Mouse (Mus musculus) ES-Bruce4 (cell line): ENCODE data around the gene Sult1e1. TPM values are rescaled to one million over a fixed set of nuclear protein-coding genes. Genes with fewer than 3 reads are reported as not detected.

Source experiments
- H3K27ac ChIP-seq: 2 replicates; pipeline ENCODE4 v1.5.1; 2012; ENCODE audit warnings: low read length, inconsistent platforms; ENCODE audit not compliant: insufficient read depth
- H3K27me3 ChIP-seq: 2 replicates; pipeline ENCODE4 v1.6.1; 2012; ENCODE audit warnings: mild to moderate bottlenecking, low read length, inconsistent platforms; ENCODE audit not compliant: control insufficient read depth, poor library complexity, insufficient read depth, severe bottlenecking
- H3K36me3 ChIP-seq: 2 replicates; pipeline ENCODE4 v1.6.1; 2012; ENCODE audit warnings: inconsistent platforms, mild to moderate bottlenecking, low read length, moderate library complexity; ENCODE audit not compliant: control insufficient read depth, poor library complexity, insufficient read depth, severe bottlenecking
- H3K4me1 ChIP-seq: one replicate; pipeline ENCODE4 v1.8.1; 2011; ENCODE audit warnings: low read length; ENCODE audit not compliant: control insufficient read depth, insufficient read depth
- H3K4me3 ChIP-seq: 2 replicates; pipeline ENCODE4 v1.5.1; 2011; ENCODE audit warnings: low read depth, mild to moderate bottlenecking, low read length
- H3K9ac ChIP-seq: 2 replicates; pipeline ENCODE4 v1.6.1; 2012; ENCODE audit warnings: low read depth, mild to moderate bottlenecking, inconsistent platforms; ENCODE audit not compliant: poor library complexity, severe bottlenecking
- H3K9me3 ChIP-seq: replicated peaks from 2 replicates; pipeline ENCODE4 v1.6.1; 2012; ENCODE audit warnings: mild to moderate bottlenecking, low read length, inconsistent platforms; ENCODE audit not compliant: control insufficient read depth, poor library complexity, insufficient read depth, severe bottlenecking
- CTCF ChIP-seq: IDR thresholded peaks from one replicate; pipeline ENCODE4 v1.8.1; 2011; ENCODE audit warnings: low read depth, low read length
- EP300 ChIP-seq: IDR thresholded peaks from 2 replicates; pipeline ENCODE4 v1.6.1; 2011; ENCODE audit warnings: low read depth, low read length; ENCODE audit not compliant: insufficient read depth
- POLR2A ChIP-seq: IDR thresholded peaks from one replicate; pipeline ENCODE4 v1.8.1; 2011; ENCODE audit warnings: low read length; ENCODE audit not compliant: insufficient read depth
- polyA plus RNA-seq: library from polyadenylated mRNA; stranded (reverse); fragments of >200 nt; gene quantifications from 2 replicates; pipeline ENCODE4 v1.2.4, GENCODE M21; 2011; ENCODE audit warnings: low read depth; ENCODE audit not compliant: missing spikeins, insufficient read depth, insufficient read length

Sult1e1 gene
- polyA plus RNA-seq, 1 experiment: not detected

DNA sequence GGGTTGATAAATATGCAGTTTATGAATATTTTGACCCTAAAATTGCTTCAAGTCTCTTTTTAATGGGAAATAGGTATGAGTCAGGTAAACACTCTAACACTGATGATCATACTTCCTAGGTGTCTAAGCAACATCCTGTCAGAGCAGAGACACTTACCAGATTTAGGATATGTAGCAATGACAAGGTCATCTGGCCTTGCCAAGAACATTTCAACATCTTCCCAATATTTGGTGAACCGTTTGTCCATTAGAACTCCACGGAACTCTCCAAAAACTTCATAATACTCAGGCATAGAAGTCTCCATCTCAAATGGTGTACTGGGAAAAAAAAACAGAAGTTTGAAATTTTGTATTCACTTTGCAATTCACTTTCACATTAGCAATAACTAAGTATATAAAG is 1.5 kb downstream of the Sult1e1 start:
- H3K27ac ChIP-seq: no peak overlapping the region
- H3K36me3 ChIP-seq: no peaks in the 10 kb centered on the region
- no peak overlapping the region for H3K4me3 ChIP-seq
- no peak for TF ChIP-seq EP300
- no peak for TF ChIP-seq POLR2A
- TF ChIP-seq CTCF: no peak
- H3K9me3 ChIP-seq: no peaks in the 10 kb centered on the region
- H3K9ac ChIP-seq: no peak overlapping the region
- H3K27me3 ChIP-seq: no peaks in the 10 kb centered on the region
- no peaks in the 10 kb centered on the region for H3K4me1 ChIP-seq

DNA sequence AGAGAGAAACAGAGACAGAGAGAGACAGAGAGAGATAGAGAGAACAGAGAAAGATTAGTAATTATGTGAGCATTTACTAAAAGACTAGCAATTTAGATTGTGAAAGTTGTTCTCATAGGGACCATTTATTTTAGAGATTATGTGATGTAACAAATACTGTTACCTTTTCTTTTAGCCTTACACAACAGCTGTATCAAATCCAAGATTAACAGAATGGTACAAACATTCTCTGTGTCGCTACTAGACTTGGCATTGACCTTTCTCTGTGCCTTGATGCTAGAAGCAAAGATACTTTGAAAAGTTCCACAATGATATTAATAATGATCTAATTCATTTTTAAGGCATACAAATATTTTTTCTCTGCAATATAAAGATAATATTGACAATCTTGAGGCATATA is 11.0 kb downstream of the Sult1e1 start:
- no peak for TF ChIP-seq EP300
- TF ChIP-seq CTCF: no peak
- no peak for TF ChIP-seq POLR2A

GRCm38 (mm10) chr5:87574174-87574573 is 17.2 kb downstream of the Sult1e1 start:
- no peaks in the 10 kb centered on the region for H3K9me3 ChIP-seq
- no peak overlapping the region for H3K4me3 ChIP-seq
- H3K4me1 ChIP-seq: no peaks in the 10 kb centered on the region
- no peaks in the 10 kb centered on the region for H3K36me3 ChIP-seq
- H3K9ac ChIP-seq: no peak overlapping the region
- no peaks in the 10 kb centered on the region for H3K27me3 ChIP-seq
- H3K27ac ChIP-seq: no peak overlapping the region
- no peak for TF ChIP-seq POLR2A
- no peak for TF ChIP-seq EP300
- TF ChIP-seq CTCF: no peak

More for the DNA sequence above, 11.0 kb downstream of the Sult1e1 start:
- no peaks in the 10 kb centered on the region for H3K36me3 ChIP-seq
- H3K4me1 ChIP-seq: no peaks in the 10 kb centered on the region
- no peaks in the 10 kb centered on the region for H3K9me3 ChIP-seq
- no peak overlapping the region for H3K9ac ChIP-seq
- no peak overlapping the region for H3K27ac ChIP-seq
- no peak overlapping the region for H3K4me3 ChIP-seq
- H3K27me3 ChIP-seq: no peaks in the 10 kb centered on the region

- Histone ChIP-seq H3K9me3 (no peaks in the 10 kb centered on the region), H3K36me3 (no peaks in the 10 kb centered on the region), H3K27me3 (no peaks in the 10 kb centered on the region), H3K4me3 (no peak overlapping the region), H3K27ac (no peak overlapping the region), H3K9ac (no peak overlapping the region), H3K4me1 (no peaks in the 10 kb centered on the region)
- TF ChIP-seq POLR2A (no peak), EP300 (no peak), CTCF (no peak)
Observed at GRCm38 (mm10) chr5:87573490-87573889, 17.9 kb downstream of the Sult1e1 start.

GRCm38 (mm10) chr5:87572781-87573180 is 18.6 kb downstream of the Sult1e1 start:
- H3K27ac ChIP-seq: no peak overlapping the region
- TF ChIP-seq POLR2A (no peak), CTCF (no peak), EP300 (no peak)

DNA sequence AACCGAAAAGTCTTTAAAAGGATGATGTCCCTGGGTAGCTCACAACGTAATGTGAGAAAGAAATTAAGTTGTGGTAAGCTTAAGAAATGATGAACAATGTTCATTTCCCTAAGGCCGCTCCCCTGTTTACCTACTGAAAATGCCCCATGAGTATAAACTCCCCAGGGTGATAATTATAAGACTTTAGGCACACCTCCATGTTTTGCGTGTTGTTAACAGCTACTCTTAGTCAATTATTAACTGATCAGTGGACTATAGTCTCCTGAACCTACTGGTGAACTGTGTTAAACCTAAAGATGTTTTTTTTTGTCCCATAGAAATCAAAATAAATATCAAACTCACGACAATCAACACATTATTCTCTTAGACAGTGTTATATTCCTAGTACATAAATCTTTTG is 22.5 kb downstream of the Sult1e1 start, which contains the start of gene Sult1d1:
Sult1d1 (minus strand) TSS at position 183 of the 400 bp plus-strand sequence.
- H3K9ac ChIP-seq: no peak within 1 kb of the TSS
- TF ChIP-seq EP300: no peak
- no peak for TF ChIP-seq CTCF
- TF ChIP-seq POLR2A: no peak
- no peaks in the 10 kb centered on the region for H3K9me3 ChIP-seq
- H3K27ac ChIP-seq: no peak within 1 kb of the TSS
- no peaks in the 10 kb centered on the region for H3K36me3 ChIP-seq
- no peak within 1 kb of the TSS for H3K4me3 ChIP-seq
- H3K4me1 ChIP-seq: no peaks in the 10 kb centered on the region
- H3K27me3 ChIP-seq: no peaks in the 10 kb centered on the region

More at GRCm38 (mm10) chr5:87572781-87573180, 18.6 kb downstream of the Sult1e1 start:
- no peaks in the 10 kb centered on the region for H3K27me3 ChIP-seq
- H3K9me3 ChIP-seq: no peaks in the 10 kb centered on the region
- no peaks in the 10 kb centered on the region for H3K4me1 ChIP-seq
- H3K36me3 ChIP-seq: no peaks in the 10 kb centered on the region
- no peak overlapping the region for H3K4me3 ChIP-seq
- H3K9ac ChIP-seq: no peak overlapping the region
